Mouse (Mus musculus) yolk sac, embryonic 10.5 days (tissue): ENCODE measurements around the gene Pde11a.

Experiments used
- DNase-seq: peaks from one replicate; pipeline ENCODE4 v3.0.0-alpha.2; 2017; ENCODE audit warnings: low spot score

Pde11a gene

DNA sequence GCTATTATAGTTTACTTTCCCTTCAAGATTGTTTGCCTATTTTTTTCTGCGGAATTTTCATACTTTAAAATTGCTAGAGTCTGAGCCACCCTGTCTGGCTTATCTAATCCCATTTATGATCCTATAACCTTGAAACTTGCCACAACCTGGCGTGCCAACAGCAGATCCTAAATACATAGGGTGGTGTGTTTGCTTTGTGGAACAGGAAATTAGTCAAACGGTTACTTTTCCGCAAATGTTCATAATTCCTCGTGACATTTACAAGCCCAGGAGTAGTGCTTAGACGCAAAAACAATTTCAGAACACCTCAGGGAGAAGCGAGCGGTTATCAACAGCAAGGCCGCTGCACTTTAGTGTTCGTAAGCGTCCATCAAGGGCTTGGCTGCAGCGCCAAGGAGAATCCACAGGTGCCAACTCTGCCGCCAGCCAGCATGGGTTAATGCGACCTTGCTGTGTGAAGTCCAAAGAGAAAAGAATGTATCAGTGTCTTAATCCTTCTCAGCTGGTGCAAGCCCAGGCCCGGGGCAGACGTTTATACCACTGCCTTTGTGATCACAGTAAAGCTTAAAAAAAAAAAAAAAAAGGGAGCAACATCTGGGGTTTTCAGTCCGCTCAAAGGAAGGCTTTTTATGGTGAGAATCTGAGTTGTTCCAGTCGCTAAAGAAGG, 379.3 kb downstream of the Pde11a start:
- DNase-seq, result no peak

DNA sequence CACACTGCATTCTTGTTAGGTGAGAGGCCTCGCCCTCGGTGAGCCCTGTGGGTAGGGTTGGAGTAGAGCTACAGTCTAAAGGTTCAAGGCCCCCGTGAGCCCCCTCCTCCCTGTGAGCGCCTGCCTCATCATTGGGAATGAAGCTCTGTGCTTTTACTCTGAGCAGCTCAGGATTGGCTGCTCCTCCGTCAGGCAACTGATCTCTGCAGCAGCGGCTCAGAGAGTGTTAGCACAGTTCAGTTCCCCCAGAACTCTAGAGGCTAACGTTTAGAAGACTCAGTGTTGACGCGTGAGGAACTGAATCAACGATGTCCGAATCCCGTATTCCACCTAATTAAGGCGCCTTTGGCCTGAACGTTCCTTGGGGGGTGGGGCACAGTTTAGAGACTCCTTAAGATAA, 382.9 kb downstream of the Pde11a start:
- DNase-seq, result no peak

DNA sequence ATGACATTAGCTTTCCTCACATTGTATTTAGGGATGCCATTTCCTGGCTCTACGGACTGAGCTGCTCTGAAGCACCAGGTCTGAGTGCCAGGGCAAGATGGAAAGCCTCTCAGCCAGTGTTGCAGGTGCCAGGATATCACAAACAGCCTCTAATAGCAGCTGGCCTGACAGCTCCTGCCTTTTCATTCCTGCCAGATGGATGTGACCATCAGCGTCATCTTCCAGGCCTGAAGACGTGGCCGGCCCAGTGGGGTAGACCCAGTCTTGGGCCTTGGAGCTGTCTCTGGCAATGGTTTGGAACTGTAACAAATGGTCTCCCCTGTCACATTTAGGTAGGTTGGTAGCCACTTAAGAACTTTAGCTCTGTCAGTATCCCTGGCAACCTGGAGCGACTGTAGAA, 385.3 kb downstream of the Pde11a start:
- no peak for DNase-seq

DNA sequence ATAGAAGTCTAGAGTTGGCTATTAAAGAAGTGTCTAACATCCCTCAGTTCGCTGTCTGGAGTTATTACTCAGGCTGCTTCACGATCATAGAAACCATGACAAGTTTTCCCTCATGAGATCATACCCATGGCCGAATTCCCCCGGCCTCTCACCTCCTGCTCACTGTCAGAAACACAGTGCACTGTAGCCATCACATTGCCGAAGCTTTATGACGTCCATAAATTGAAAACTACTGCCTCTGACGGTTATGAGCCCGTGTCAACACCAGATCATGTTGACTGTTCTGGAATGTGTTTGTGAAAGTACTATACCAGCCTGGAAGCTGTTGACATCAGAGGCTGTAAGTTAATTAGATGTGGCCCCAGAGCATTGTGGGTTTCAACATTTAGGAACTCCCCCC, 387.9 kb downstream of the Pde11a start:
- no peak for DNase-seq
